Mouse (Mus musculus) inflammation-experienced regulatory T-cells, adult 6 months (primary cell): Measurements from ENCODE around the gene Vmn1r128. TPM values are rescaled to one million over a fixed set of nuclear protein-coding genes. Genes with fewer than 3 reads are reported as not detected.
"Not testable (repeated sequence)": the region's sequence is repeated elsewhere in the genome, so short reads cannot be mapped to it uniquely, and the experiment has no call there.

Experiments
- ATAC-seq: one replicate; pipeline ENCODE4 v1.8.0; 2017
- polyA plus RNA-seq, 3 experiments: library from polyadenylated mRNA; unstranded; fragments of 100-300 nt; shearing (Covaris generic); gene quantifications; one replicate each; pipeline ENCODE4 v1.2.1; 2017

Vmn1r128 gene
- not detected for polyA plus RNA-seq

DNA sequence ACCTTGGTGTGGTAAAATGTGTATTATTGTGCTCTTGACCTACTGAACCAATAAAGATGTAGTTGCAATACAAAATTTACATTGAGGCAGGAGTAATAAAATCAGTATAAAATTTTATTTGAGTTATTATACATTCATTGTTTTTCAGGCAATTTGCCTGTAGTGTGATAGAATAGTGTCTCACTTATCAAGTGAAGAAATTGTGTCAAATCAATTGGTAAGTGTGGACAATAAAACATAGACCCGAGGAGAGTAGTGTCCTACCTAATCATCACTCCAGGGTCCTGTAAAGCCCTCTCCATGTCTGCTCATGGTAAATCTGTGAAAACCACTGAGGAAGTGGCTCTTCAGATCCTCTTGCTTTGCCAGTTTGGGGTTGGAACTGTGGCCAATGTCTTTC is at the start of gene Vmn1r128:
Gene Vmn1r128, plus strand, starts transcription at position 301 of the 400 bp plus-strand sequence.
- not testable (repeated sequence) for ATAC-seq

DNA sequence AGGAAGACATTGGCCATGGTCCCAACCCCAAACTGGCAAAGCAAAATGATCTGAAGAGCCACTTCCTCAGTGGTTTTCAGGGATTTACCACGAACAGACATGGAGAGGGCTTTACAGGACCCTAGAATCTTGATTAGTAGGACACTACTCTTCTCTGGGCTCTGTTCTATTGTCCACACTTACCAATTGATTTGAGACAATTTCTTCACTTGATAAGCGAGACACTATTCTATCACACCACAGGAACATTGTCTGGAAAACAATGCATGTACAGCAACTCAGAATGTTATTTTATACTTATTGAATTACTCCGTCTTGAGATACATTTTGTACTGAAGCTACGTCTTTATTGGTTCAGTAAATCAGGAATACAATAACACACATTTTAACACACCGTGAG is 47.8 kb upstream of the Vmn1r128 start, which contains the start of gene Vmn1r126:
Gene Vmn1r126, minus strand, starts transcription at position 101 of the 400 bp plus-strand sequence.
- ATAC-seq, result not testable (repeated sequence)

DNA sequence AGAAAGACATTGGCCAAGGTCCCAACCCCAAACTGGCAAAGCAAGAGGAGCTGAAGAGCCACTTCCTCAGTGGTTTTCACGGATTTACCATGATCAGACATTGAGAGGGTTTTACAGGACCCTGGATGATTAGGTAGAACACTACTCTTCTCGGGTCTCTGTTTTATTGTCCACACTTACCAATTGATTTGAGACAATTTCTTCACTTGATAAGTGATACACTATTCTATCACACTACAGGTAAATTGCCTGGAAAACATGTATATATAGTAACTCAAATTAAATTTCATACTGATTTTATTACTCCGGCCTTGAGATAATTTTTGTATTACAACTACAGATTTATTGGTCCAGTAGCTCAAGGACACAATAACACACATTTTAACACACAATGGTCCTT is 29.4 kb upstream of the Vmn1r128 start, which contains the start of gene Vmn1r127:
Gene Vmn1r127, minus strand, starts transcription at position 101 of the 400 bp plus-strand sequence.
- ATAC-seq, result not testable (repeated sequence)

DNA sequence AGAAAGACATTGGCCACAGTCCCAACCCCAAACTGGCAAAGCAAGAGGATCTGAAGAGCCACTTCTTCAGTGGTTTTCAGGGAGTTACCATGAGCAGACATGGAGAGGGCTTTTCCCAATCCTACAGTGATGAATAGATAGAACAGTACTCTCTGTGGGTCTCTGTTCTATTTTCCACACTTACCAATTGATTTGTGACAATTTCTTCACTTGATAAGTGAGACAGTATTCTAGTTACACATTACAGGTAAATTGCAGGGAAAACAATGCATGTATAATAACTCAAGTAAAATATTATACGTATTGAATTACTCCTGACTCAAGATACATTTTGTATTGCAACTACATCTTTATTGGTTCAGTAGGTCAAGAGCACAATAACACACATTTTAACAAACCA is 12.0 kb downstream of the Vmn1r128 start, which contains the start of gene Vmn1r129:
Gene Vmn1r129, minus strand, starts transcription at position 101 of the 400 bp plus-strand sequence.
- not testable (repeated sequence) for ATAC-seq

Other genes with a start within 250 kb of the Vmn1r128 start
- not detected for gene Vmn1r122, start 215.2 kb upstream of the Vmn1r128 start, polyA plus RNA-seq
- gene Vmn1r123, start 187.2 kb upstream of the Vmn1r128 start, polyA plus RNA-seq, result not detected
- gene Gm5157, start 158.9 kb upstream of the Vmn1r128 start, polyA plus RNA-seq, result under 1 TPM in 1 of 3 experiments, not detected in 2; 0.27 TPM
- not detected for gene Vmn1r124, start 88.8 kb upstream of the Vmn1r128 start, polyA plus RNA-seq
- gene Vmn1r125, start 77.2 kb upstream of the Vmn1r128 start, polyA plus RNA-seq, result not detected
- not detected for gene Vmn1r126, start 47.9 kb upstream of the Vmn1r128 start, polyA plus RNA-seq
- not detected for gene Vmn1r127, start 29.5 kb upstream of the Vmn1r128 start, polyA plus RNA-seq
- not detected for gene Vmn1r129, start 11.9 kb downstream of the Vmn1r128 start, polyA plus RNA-seq
- gene Gm6882, start 83.4 kb downstream of the Vmn1r128 start, polyA plus RNA-seq, result under 1 TPM in 1 of 3 experiments, not detected in 2; 0.16 TPM
- gene Vmn1r130, start 162.4 kb downstream of the Vmn1r128 start, polyA plus RNA-seq, result not detected
- not detected for gene Vmn1r131, start 196.7 kb downstream of the Vmn1r128 start, polyA plus RNA-seq